Mouse (Mus musculus) stomach, embryonic 16.5 days (tissue): ENCODE measurements around the gene Slc51a. TPM values are rescaled to one million over a fixed set of nuclear protein-coding genes. Genes with fewer than 3 reads are reported as not detected.

ENCODE experiments used
- ATAC-seq: fragments of 200-750 bp; cut with Nextera tagmentation; 2 replicates; pipeline ENCODE4 v1.8.0; 2017; ENCODE audit warnings: moderate number of reproducible peaks, moderate TSS enrichment; ENCODE audit not compliant: insufficient read depth, low FRiP score
- H3K27ac ChIP-seq: fragments of 300-500 bp; sonication (generic); 2 replicates; pipeline ENCODE4 v1.5.1; 2014; ENCODE audit warnings: low read length
- H3K27me3 ChIP-seq: fragments of 300-500 bp; sonication (generic); 2 replicates; pipeline ENCODE4 v1.6.1; 2014; ENCODE audit warnings: low read length, control low read depth, mixed read lengths; ENCODE audit not compliant: control insufficient read depth, insufficient read depth
- H3K36me3 ChIP-seq: fragments of 300-500 bp; sonication (generic); 2 replicates; pipeline ENCODE4 v1.6.1; 2014; ENCODE audit warnings: low read length; ENCODE audit not compliant: control insufficient read depth, insufficient read depth
- H3K4me1 ChIP-seq: fragments of 300-500 bp; sonication (generic); 2 replicates; pipeline ENCODE4 v1.6.1; 2014; ENCODE audit warnings: low read length, control low read depth, mixed read lengths; ENCODE audit not compliant: control insufficient read depth, insufficient read depth
- H3K4me2 ChIP-seq: fragments of 300-500 bp; sonication (generic); 2 replicates; pipeline ENCODE4 v1.6.1; 2014; ENCODE audit warnings: low read depth, low read length, mixed read lengths
- H3K4me3 ChIP-seq: fragments of 300-500 bp; sonication (generic); replicated peaks from 2 replicates; pipeline ENCODE4 v1.5.1; 2014; ENCODE audit warnings: mild to moderate bottlenecking, low read length
- H3K9ac ChIP-seq: fragments of 300-500 bp; sonication (generic); 2 replicates; pipeline ENCODE4 v1.6.1; 2014; ENCODE audit warnings: low read length
- H3K9me3 ChIP-seq: fragments of 300-500 bp; sonication (generic); replicated peaks from 2 replicates; pipeline ENCODE4 v1.6.1; 2016; ENCODE audit warnings: low read length, control low read depth; ENCODE audit not compliant: control insufficient read depth
- WGBS: fragments of 180-500 bp; shearing (Covaris S2); extraction: QIAGEN DNeasy Blood & Tissue Kit; methylation state at CpG from one replicate; pipeline ENCODE4 v1.1.7; 2014; 5-methylcytosine and 5-hydroxymethylcytosine counted together
- polyA plus RNA-seq: library from polyadenylated mRNA; unstranded; fragments of >200 nt; fragmentation: Nextera tagmentation; extraction: Ambion mirVana; gene quantifications from 2 replicates; pipeline ENCODE4 v1.2.1, GENCODE M21; 2015

The Slc51a gene
- 9.5 and 12.0 TPM in 2 replicates for polyA plus RNA-seq

GRCm38 (mm10) chr16:32487234-32488111 lies at the start of gene Slc51a:
Slc51a (minus strand) TSS chr16:32487879.
- no peak within 1 kb of the TSS; the same call in 1 of the 2 replicates for H3K9ac ChIP-seq
- H3K27ac ChIP-seq, result peak within 1 kb of the TSS; percentile 79
- WGBS, result 29% methylated on average over 15 of the region's 15 CpGs
- no peaks in the 10 kb centered on the region for H3K27me3 ChIP-seq
- H3K4me3 ChIP-seq, result no peak within 1 kb of the TSS
- H3K36me3 ChIP-seq, result no peaks in the 10 kb centered on the region
- H3K4me2 ChIP-seq, result 0 out of 2 replicates have a peak within 1 kb of the TSS, but pooled peaks have one; percentile 13
- no peaks in the 10 kb centered on the region for H3K9me3 ChIP-seq
- H3K4me1 ChIP-seq, result 0 out of 2 replicates have a peak, but pooled peaks cover 3% of the 10 kb centered on the region
- peak; percentile 80 for ATAC-seq

GRCm38 (mm10) chr16:32535157-32535751 lies 47.6 kb upstream of the Slc51a start:
- WGBS, result 40% methylated on average over 5 of the region's 5 CpGs

DNA sequence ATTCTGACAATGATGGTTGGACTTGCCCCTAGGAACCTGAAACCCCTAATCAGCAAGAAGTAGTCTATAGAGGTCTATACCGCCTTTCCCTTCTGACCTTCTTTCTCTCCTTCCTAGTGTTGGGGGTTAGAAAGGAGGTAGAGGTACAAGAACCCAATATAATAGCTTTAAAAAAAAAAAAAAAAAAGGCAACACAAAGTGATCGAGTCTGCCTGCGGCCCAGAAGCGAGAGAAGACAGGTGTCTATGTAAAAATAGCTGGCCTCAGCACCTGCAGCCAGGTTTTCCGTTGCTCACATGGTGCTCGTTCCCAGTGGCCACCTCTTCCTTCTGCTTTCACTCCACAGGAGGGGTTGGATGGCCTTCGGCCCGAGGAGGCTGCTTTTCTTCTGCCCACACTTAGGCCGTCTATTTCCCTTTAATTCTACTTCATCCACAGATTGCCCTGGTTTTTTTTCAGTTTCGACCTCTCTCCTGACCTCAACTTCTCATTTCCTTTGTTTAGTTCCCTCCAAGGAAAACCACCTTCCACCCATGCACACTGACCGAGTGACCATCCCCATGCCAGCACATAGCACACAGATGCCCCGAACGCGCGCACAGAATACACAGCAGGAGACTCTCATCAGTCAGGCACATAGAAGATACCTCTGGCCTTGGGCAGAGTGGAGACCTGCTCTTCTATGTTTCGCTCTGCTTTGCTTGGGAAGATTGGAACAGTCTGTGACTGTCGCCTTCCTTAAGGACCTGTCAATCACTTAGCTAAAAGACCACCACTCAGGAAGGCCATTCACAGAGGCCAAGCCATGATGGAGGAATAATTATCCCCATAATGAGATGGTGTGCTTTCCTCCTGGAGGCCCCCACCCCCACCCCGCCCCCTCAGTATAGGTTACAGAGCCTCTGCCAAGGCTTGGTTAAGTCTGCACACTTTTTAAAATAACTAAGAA lies 45.5 kb upstream of the Slc51a start:
- H3K4me3 ChIP-seq, result no peak overlapping the region
- no peak for ATAC-seq

More at GRCm38 (mm10) chr16:32535157-32535751, 47.6 kb upstream of the Slc51a start:
- no peak overlapping the region for H3K4me2 ChIP-seq
- no peaks in the 10 kb centered on the region for H3K27me3 ChIP-seq
- H3K27ac ChIP-seq, result no peak overlapping the region
- no peak overlapping the region for H3K9ac ChIP-seq
- H3K4me1 ChIP-seq, result peaks cover 3% of the 10 kb centered on the region; the same call in 1 of the 2 replicates
- no peaks in the 10 kb centered on the region for H3K36me3 ChIP-seq
- H3K4me3 ChIP-seq, result no peak overlapping the region
- ATAC-seq, result no peak
- H3K9me3 ChIP-seq, result peaks cover 7% of the 10 kb centered on the region; the same call in 1 of the 2 replicates

DNA sequence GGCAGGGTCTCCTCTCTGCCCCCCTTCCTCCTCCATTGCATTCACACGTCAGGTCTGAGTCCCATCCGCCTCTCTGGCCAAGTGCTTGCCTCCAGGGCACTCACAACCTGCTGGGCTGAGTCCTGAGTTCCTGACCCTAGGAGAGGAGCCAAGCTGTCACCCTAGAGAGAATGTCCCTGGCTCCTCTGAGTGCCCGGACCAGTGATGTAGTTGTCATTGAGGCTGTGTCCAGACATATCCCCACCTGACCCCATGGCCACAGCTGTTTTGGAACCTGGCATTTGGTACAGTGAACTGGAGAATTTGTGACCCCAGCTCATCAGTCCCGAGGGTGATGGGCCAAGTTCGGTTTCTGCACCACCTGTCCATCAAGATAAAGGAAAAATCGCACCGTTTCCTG lies 39.2 kb upstream of the Slc51a start:
- H3K9ac ChIP-seq, result no peak overlapping the region
- no peaks in the 10 kb centered on the region for H3K36me3 ChIP-seq
- no peak overlapping the region for H3K27ac ChIP-seq
- ATAC-seq, result no peak
- no peak overlapping the region for H3K4me2 ChIP-seq
- H3K4me1 ChIP-seq, result peaks cover 14% of the 10 kb centered on the region
- H3K4me3 ChIP-seq, result no peak overlapping the region
- H3K27me3 ChIP-seq, result no peaks in the 10 kb centered on the region
- peaks cover 7% of the 10 kb centered on the region; the same call in 1 of the 2 replicates for H3K9me3 ChIP-seq
- 57% methylated on average over 7 of the region's 7 CpGs for WGBS

More for the DNA sequence above, 45.5 kb upstream of the Slc51a start:
- no peaks in the 10 kb centered on the region for H3K36me3 ChIP-seq
- no peaks in the 10 kb centered on the region for H3K27me3 ChIP-seq
- H3K9ac ChIP-seq, result no peak overlapping the region
- 75% methylated on average over 18 of the region's 18 CpGs for WGBS
- H3K9me3 ChIP-seq, result peaks cover 7% of the 10 kb centered on the region; the same call in 1 of the 2 replicates
- no peak overlapping the region for H3K27ac ChIP-seq
- H3K4me1 ChIP-seq, result peaks cover 1% of the 10 kb centered on the region; the same call in 1 of the 2 replicates
- H3K4me2 ChIP-seq, result no peak overlapping the region

- no peak for ATAC-seq
- no peak overlapping the region for H3K4me2 ChIP-seq
- H3K9me3 ChIP-seq, result no peaks in the 10 kb centered on the region
- H3K4me1 ChIP-seq, result peaks cover 18% of the 10 kb centered on the region
- H3K27ac ChIP-seq, result peak overlapping the region; percentile 68
- 65% methylated on average over 5 of the region's 5 CpGs for WGBS
- no peak overlapping the region for H3K9ac ChIP-seq
- H3K36me3 ChIP-seq, result no peaks in the 10 kb centered on the region
- no peak overlapping the region for H3K4me3 ChIP-seq
- H3K27me3 ChIP-seq, result no peaks in the 10 kb centered on the region
Observed at GRCm38 (mm10) chr16:32524244-32524615, 36.6 kb upstream of the Slc51a start.

DNA sequence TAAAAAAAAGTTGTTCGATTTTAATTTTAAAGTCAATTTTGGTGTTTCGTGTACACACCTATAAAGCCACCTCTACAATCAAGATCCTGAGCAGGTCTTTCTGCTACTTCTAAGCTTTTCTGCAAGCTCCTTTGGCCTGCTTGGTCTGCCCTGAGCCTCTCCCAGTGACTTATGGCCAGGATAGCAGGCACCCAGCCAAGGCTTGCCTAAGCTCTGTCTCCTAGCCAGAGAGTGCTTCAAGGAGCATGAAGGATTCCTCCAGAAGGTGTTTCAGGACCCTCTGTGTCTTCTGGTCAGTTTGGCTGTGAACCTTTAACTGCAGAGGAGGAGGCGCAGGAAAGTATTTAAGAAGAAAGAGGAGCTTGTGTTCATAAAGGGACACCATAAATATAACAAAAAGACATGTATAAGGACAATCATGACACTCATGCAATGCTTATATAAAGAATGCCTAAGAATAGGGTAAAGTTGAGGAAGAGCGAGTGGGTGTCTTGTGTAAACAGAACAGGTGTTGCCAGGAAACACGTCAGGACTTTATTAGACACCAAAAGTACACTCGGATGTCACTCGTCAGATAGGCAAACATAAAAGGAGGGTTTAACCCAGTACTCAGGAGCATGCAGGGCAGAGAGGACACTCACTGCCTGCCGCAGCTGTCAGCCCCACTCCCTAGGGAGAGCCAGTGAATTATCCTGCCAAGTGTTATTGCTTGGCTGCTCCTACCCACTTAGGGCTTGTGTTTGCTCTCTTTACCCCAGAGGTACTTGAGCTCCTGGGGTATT lies 36.0 kb upstream of the Slc51a start:
- no peak for ATAC-seq
- WGBS, result 50% methylated on average over 8 of the region's 8 CpGs
- H3K27ac ChIP-seq, result peak overlapping the region; percentile 68
- no peak overlapping the region for H3K9ac ChIP-seq
- peaks cover 18% of the 10 kb centered on the region for H3K4me1 ChIP-seq
- H3K4me3 ChIP-seq, result no peak overlapping the region
- no peak overlapping the region for H3K4me2 ChIP-seq
- H3K36me3 ChIP-seq, result no peaks in the 10 kb centered on the region
- H3K27me3 ChIP-seq, result no peaks in the 10 kb centered on the region
- H3K9me3 ChIP-seq, result no peaks in the 10 kb centered on the region

DNA sequence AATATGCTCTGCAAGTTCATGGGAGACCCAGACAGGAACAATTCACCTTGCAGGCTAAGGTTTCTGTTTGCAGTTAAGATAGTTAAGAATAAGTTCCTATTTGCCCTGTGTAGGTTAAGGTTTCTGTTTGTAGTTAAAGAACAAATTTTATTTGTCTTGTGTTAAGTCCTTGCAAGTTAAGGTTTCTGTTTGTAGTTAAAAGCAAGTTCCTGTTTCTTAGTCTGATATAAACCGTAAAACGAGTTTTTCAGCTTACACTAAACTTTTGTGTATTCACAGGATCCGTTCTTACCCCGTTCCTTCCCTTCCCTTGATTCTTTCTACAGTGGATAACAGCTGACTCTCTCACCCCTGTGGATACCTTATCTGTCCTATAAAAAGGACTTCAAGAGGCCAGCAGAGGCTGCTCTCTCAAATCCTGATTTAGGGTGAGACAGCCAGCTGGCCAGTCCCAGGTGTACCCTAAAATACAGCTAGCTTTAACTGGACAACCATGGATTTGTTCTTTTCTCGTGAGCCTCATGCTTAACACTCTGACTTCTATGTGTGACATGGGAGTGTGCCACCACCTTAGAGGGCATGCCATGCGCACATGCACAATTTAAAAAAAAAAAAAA lies 35.0 kb upstream of the Slc51a start:
- Histone ChIP-seq H3K4me2 (no peak overlapping the region), H3K4me1 (peaks cover 18% of the 10 kb centered on the region), H3K9me3 (no peaks in the 10 kb centered on the region), H3K36me3 (no peaks in the 10 kb centered on the region), H3K4me3 (no peak overlapping the region), H3K27ac (peak overlapping the region; percentile 84), H3K9ac (no peak overlapping the region), H3K27me3 (no peaks in the 10 kb centered on the region)
- WGBS, result 62% methylated on average over 6 of the region's 6 CpGs
- peak; percentile 45 for ATAC-seq

DNA sequence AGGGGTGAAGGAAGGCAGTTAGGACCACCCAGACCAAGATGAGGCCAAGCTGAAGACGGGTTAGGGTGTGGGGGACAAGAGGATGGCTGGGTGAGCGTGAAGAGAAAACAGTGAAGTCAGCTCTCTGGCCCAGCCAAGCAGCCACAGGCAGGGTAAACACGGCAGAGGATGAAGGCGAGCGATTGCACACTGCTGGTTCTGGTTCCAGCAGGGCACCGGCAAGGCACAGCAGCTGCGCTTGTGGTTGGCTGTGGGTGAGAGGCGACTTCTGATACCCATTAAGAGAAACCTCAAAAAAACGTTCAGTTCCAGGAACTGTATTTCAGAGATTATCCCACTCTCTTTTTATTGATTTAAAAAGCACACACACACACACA lies 32.7 kb upstream of the Slc51a start:
- H3K9me3 ChIP-seq, result no peaks in the 10 kb centered on the region
- peak; percentile 45; the same call in 1 of the 2 replicates for ATAC-seq
- H3K4me1 ChIP-seq, result peaks cover 28% of the 10 kb centered on the region
- H3K4me3 ChIP-seq, result no peak overlapping the region
- H3K9ac ChIP-seq, result no peak overlapping the region
- no peaks in the 10 kb centered on the region for H3K27me3 ChIP-seq
- peak overlapping the region; percentile 61 for H3K27ac ChIP-seq
- H3K4me2 ChIP-seq, result no peak overlapping the region
- 46% methylated on average over 9 of the region's 9 CpGs for WGBS
- no peaks in the 10 kb centered on the region for H3K36me3 ChIP-seq
